Mouse (Mus musculus): Measurements from ENCODE around the gene Cln5. TPM values are rescaled to one million over a fixed set of nuclear protein-coding genes. Genes with fewer than 3 reads are reported as not detected.
A peak's percentile ranks its signal among the peaks of the same experiment; 100 is the strongest.

The Cln5 gene
- polyA plus RNA-seq, 1 experiment from 2014 or later: 16.2 TPM

DNA sequence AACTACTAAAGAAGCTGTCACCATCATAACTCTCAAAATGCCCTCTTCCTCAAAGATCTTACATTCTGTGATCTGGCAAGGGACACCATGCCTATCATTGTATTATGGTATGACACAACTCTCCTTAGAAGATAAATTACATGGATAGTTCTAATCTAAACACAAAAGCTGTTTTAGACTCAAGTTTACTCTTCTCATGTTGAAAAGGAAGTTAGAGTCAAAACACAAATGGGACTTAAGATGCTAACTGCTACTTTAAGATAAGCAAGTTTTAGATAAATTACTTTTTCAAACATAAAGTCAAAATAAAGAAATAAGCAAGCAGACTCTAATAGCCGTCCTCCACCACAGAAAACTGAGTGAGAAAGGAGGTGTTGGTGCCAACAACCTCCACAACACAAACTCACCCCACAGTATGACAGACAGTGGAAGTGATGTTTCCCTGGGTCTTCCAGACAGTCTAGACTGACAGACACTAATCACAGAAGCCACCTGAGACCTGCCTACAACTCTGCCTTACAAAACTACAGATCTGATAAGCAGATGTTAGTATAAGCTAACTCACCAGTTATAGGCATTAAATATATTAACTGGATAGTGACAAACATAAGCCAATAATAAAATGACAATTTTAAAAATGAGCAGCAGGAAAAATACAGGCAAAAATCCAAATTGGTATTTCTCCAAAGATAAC is 16.0 kb downstream of the Cln5 start:
- Histone ChIP-seq H3K4me2 (no peak overlapping the region), H3K9me3 (no peaks in the 10 kb centered on the region), H3K4me3 (no peak overlapping the region), H3K4me1 (replicated peaks) (no peaks in the 10 kb centered on the region), H3K9ac (no peak overlapping the region), H3K36me3 (peaks cover 63% of the 10 kb centered on the region), H3K27me3 (no peaks in the 10 kb centered on the region), H3K27ac (replicated peaks) (no peak overlapping the region)
- ATAC-seq (ENCODE audit: low read depth): no peak
- 76% methylated on average over 1 of the region's 1 CpGs for WGBS

GRCm38 (mm10) chr14:103086671-103087324 is 16.8 kb downstream of the Cln5 start:
- H3K36me3 ChIP-seq: peaks cover 71% of the 10 kb centered on the region
- 93% methylated on average over 4 of the region's 4 CpGs for WGBS
- no peaks in the 10 kb centered on the region for H3K9me3 ChIP-seq
- H3K4me3 ChIP-seq: no peak overlapping the region
- no peak overlapping the region for H3K9ac ChIP-seq
- ATAC-seq (ENCODE audit: low read depth): no peak
- H3K27ac ChIP-seq (replicated peaks): no peak overlapping the region
- H3K4me1 ChIP-seq (replicated peaks): no peaks in the 10 kb centered on the region
- no peaks in the 10 kb centered on the region for H3K27me3 ChIP-seq
- H3K4me2 ChIP-seq: no peak overlapping the region

- Histone ChIP-seq H3K27ac (replicated peaks) (no peak overlapping the region), H3K9me3 (no peaks in the 10 kb centered on the region), H3K4me2 (no peak overlapping the region), H3K36me3 (peaks cover 70% of the 10 kb centered on the region), H3K27me3 (no peaks in the 10 kb centered on the region), H3K4me1 (replicated peaks) (no peaks in the 10 kb centered on the region), H3K9ac (no peak overlapping the region), H3K4me3 (no peak overlapping the region)
- no peak for ATAC-seq (ENCODE audit: low read depth)
- WGBS: 93% methylated on average over 5 of the region's 5 CpGs
Observed at GRCm38 (mm10) chr14:103087846-103088245, 17.8 kb downstream of the Cln5 start.

- Histone ChIP-seq H3K27me3 (no peaks in the 10 kb centered on the region), H3K4me2 (no peak overlapping the region), H3K4me3 (no peak overlapping the region), H3K4me1 (replicated peaks) (peaks cover 5% of the 10 kb centered on the region; the same call in 1 of the 2 replicates), H3K36me3 (peaks cover 65% of the 10 kb centered on the region), H3K27ac (replicated peaks) (no peak overlapping the region), H3K9me3 (no peaks in the 10 kb centered on the region), H3K9ac (no peak overlapping the region)
- WGBS: 72% methylated on average over 6 of the region's 6 CpGs
- ATAC-seq (ENCODE audit: low read depth): 0 out of 2 replicates have a peak, but pooled peaks have one; percentile 23
Observed at GRCm38 (mm10) chr14:103088624-103089023, 18.6 kb downstream of the Cln5 start.

DNA sequence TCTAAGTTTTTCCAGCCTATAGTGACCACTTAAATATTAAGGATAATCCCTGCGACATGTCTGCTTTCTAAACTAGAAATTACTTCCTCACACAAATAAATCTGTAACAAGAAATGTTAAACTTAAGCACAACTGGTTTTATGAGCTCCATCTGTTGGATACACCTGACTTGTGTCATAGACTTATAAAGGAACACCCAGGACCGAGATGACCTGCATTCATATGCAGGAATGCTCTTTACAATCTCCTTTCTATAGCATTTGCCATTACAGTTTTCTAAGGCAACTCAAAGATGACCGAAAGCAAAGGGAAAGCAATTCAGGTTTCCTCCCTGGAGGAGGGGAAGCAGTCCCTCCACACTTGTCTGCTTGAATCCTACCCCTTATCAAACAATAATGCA is 23.2 kb downstream of the Cln5 start:
- no peak for ATAC-seq (ENCODE audit: low read depth)
- Histone ChIP-seq H3K4me3 (no peak overlapping the region), H3K9ac (no peak overlapping the region), H3K4me2 (no peak overlapping the region), H3K9me3 (no peaks in the 10 kb centered on the region), H3K4me1 (replicated peaks) (peaks cover 47% of the 10 kb centered on the region), H3K27ac (replicated peaks) (no peak overlapping the region), H3K27me3 (no peaks in the 10 kb centered on the region), H3K36me3 (peaks cover 42% of the 10 kb centered on the region)
- 53% methylated on average over 3 of the region's 3 CpGs for WGBS

- no peak overlapping the region for H3K4me3 ChIP-seq
- no peak overlapping the region for H3K27ac ChIP-seq (replicated peaks)
- H3K4me2 ChIP-seq: no peak overlapping the region
- peaks cover 37% of the 10 kb centered on the region for H3K36me3 ChIP-seq
- no peaks in the 10 kb centered on the region for H3K27me3 ChIP-seq
- WGBS: 63% methylated on average over 4 of the region's 4 CpGs
- no peak for ATAC-seq (ENCODE audit: low read depth)
- no peak overlapping the region for H3K9ac ChIP-seq
- H3K9me3 ChIP-seq: no peaks in the 10 kb centered on the region
- peaks cover 47% of the 10 kb centered on the region for H3K4me1 ChIP-seq (replicated peaks)
Observed at GRCm38 (mm10) chr14:103093670-103094069, 23.7 kb downstream of the Cln5 start.

- 94% methylated on average over 8 of the region's 8 CpGs for WGBS
- Histone ChIP-seq H3K9me3 (no peaks in the 10 kb centered on the region), H3K4me3 (no peak overlapping the region), H3K36me3 (peaks cover 28% of the 10 kb centered on the region), H3K4me2 (no peak overlapping the region), H3K27ac (replicated peaks) (no peak overlapping the region), H3K4me1 (replicated peaks) (peaks cover 51% of the 10 kb centered on the region), H3K27me3 (no peaks in the 10 kb centered on the region), H3K9ac (no peak overlapping the region)
- no peak for ATAC-seq (ENCODE audit: low read depth)
Observed at GRCm38 (mm10) chr14:103095036-103095435, 25.0 kb downstream of the Cln5 start.

DNA sequence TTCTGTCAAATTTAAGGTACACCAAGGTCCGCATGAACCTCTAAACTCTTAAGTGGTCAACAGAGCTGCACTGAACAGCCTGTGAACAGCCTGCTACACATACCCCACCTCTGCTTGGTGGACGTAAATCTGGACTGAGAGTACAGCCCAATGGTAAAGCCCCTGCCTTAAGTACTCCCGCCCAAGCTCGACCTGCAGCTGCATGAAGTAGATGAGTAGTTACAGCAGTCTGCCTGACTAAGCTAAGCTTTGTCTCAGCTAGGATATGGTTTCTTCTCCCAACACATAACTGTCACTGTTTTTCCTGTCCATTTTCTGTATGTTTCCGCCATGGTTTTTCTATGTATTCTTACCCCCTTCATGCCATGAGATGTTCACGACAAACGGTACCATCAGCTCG is 25.8 kb downstream of the Cln5 start:
- Histone ChIP-seq H3K27ac (replicated peaks) (no peak overlapping the region), H3K27me3 (no peaks in the 10 kb centered on the region), H3K4me3 (no peak overlapping the region), H3K9me3 (no peaks in the 10 kb centered on the region), H3K9ac (no peak overlapping the region), H3K4me2 (no peak overlapping the region), H3K4me1 (replicated peaks) (peaks cover 51% of the 10 kb centered on the region), H3K36me3 (peaks cover 25% of the 10 kb centered on the region)
- 86% methylated on average over 8 of the region's 8 CpGs for WGBS
- no peak for ATAC-seq (ENCODE audit: low read depth)

- no peak for ATAC-seq (ENCODE audit: low read depth)
- peaks cover 17% of the 10 kb centered on the region for H3K36me3 ChIP-seq
Observed at GRCm38 (mm10) chr14:103096621-103097020, 26.6 kb downstream of the Cln5 start.

GRCm38 (mm10) chr14:103098213-103098586 is 28.2 kb downstream of the Cln5 start:
- H3K4me1 ChIP-seq (replicated peaks): peaks cover 50% of the 10 kb centered on the region
- ATAC-seq (ENCODE audit: low read depth): no peak; the same call in 1 of the 2 replicates
- peak overlapping the region; percentile 85 for H3K4me3 ChIP-seq
- H3K27me3 ChIP-seq: no peaks in the 10 kb centered on the region
- H3K27ac ChIP-seq (replicated peaks): peak overlapping the region; percentile 99; the same call in 1 of the 2 replicates
- H3K9me3 ChIP-seq: no peaks in the 10 kb centered on the region
- H3K4me2 ChIP-seq: peak overlapping the region; percentile 76
- H3K9ac ChIP-seq: peak overlapping the region; percentile 98
- WGBS: 0% methylated on average over 2 of the region's 2 CpGs
- H3K36me3 ChIP-seq: peaks cover 11% of the 10 kb centered on the region

More at GRCm38 (mm10) chr14:103096621-103097020, 26.6 kb downstream of the Cln5 start:
- no peak overlapping the region for H3K4me3 ChIP-seq
- WGBS: 70% methylated on average over 6 of the region's 6 CpGs
- H3K4me1 ChIP-seq (replicated peaks): peaks cover 51% of the 10 kb centered on the region
- no peaks in the 10 kb centered on the region for H3K27me3 ChIP-seq
- H3K4me2 ChIP-seq: peak overlapping the region; percentile 76
- no peak overlapping the region for H3K27ac ChIP-seq (replicated peaks)
- no peak overlapping the region for H3K9ac ChIP-seq
- H3K9me3 ChIP-seq: no peaks in the 10 kb centered on the region

- peaks cover 11% of the 10 kb centered on the region for H3K36me3 ChIP-seq
- peak overlapping the region; percentile 98 for H3K9ac ChIP-seq
- ATAC-seq (ENCODE audit: low read depth): peak; percentile 89
- H3K4me3 ChIP-seq: peak overlapping the region; percentile 85
- H3K27me3 ChIP-seq: no peaks in the 10 kb centered on the region
- H3K27ac ChIP-seq (replicated peaks): peak overlapping the region; percentile 99
- H3K9me3 ChIP-seq: no peaks in the 10 kb centered on the region
- WGBS: under 1% methylated on average over 63 of the region's 86 CpGs
- H3K4me1 ChIP-seq (replicated peaks): peaks cover 45% of the 10 kb centered on the region
- H3K4me2 ChIP-seq: peak overlapping the region; percentile 76
Observed at GRCm38 (mm10) chr14:103098587-103099235, 28.7 kb downstream of the Cln5 start.

DNA sequence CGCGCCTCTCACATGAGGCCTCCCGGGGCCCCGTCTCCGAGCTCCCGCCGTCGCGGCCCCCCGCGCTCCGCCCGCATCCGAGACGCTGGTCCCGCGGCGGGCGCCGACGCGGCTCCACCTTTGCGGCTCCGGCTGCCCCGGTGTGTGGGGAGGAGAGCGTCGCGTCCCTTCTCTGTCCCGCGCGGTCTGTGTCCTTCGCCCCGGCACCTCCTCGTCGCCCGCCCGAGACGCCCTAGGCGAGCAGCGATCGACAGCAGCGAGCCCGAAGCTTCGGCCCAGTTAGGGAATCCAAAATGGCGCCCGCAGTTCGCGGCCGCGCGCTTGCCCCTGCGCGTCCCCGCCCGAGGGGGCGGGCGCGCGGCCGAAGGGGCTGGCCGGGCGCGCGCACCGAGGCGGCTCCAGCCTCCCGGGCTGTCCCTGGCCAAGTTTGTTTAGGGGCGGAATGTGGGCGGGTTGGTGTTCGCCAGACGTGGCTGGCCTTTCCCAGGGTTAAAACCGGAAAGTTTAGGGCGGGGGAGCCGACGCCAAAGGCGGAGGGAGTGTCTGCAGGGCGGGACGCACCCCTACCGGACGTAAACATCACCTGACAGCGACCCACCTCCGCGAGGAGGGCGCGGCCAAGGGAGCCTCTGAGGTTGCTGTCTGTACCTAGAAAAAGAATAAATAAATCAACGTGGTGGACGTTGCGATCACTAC is 29.4 kb downstream of the Cln5 start, which contains the start of gene Fbxl3:
TSS of gene Fbxl3 (minus strand) at position 329 of the 696 bp plus-strand sequence.
- under 1% methylated on average over 87 of the region's 88 CpGs for WGBS
- peak within 1 kb of the TSS; percentile 85 for H3K4me3 ChIP-seq
- peak; percentile 88 for ATAC-seq (ENCODE audit: low read depth)
- peaks cover 9% of the 10 kb centered on the region for H3K36me3 ChIP-seq
- peak within 1 kb of the TSS; percentile 99 for H3K27ac ChIP-seq (replicated peaks)
- peaks cover 38% of the 10 kb centered on the region for H3K4me1 ChIP-seq (replicated peaks)
- no peaks in the 10 kb centered on the region for H3K27me3 ChIP-seq
- H3K9ac ChIP-seq: peak within 1 kb of the TSS; percentile 98
- H3K9me3 ChIP-seq: no peaks in the 10 kb centered on the region
- peak within 1 kb of the TSS; percentile 76 for H3K4me2 ChIP-seq

All from neural tube, embryonic 13.5 days (tissue).